Mouse (Mus musculus): ENCODE measurements around the gene Sv2a. TPM values are rescaled to one million over a fixed set of nuclear protein-coding genes. Genes with fewer than 3 reads are reported as not detected.
"Not testable (repeated sequence)": the region's sequence is repeated elsewhere in the genome, so short reads cannot be mapped to it uniquely, and the experiment has no call there.

Sv2a gene
- polyA plus RNA-seq, 1 experiment from 2014 or later = 44.4 TPM

DNA sequence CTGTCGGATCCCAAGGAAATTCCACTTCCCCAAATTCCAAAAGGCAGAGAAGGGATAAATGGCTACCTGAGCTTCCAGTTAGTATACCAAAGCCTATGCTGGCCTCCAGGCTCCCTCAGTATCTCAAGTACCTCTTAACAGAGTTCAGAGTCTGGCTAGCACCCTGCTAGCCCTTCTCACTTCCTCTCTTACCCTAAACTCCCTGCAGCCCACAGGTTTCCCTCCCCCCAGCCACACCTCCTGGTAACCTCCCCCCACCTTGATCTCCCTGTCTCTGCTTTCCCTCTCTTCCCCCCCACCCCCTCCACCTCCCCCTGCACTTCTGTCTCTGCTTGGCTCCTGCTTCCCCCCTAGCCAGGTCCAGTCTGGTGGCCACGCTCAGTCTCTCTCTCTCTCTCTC, 18.8 kb downstream of the Sv2a start:
- no peak overlapping the region for H3K27ac ChIP-seq
- no peaks in the 10 kb centered on the region for H3K27me3 ChIP-seq (replicated peaks)
- peaks cover 11% of the 10 kb centered on the region for H3K4me1 ChIP-seq
- H3K4me3 ChIP-seq = no peak overlapping the region
- ATAC-seq (ENCODE audit: low FRiP score, low read depth) = no peak
- no peak overlapping the region for H3K9ac ChIP-seq
- no peaks in the 10 kb centered on the region for H3K36me3 ChIP-seq
- H3K4me2 ChIP-seq (replicated peaks) = no peak overlapping the region
- no peaks in the 10 kb centered on the region for H3K9me3 ChIP-seq
- 79% methylated on average over 2 of the region's 2 CpGs for WGBS

- no peaks in the 10 kb centered on the region for H3K36me3 ChIP-seq
- no peaks in the 10 kb centered on the region for H3K27me3 ChIP-seq (replicated peaks)
- no peaks in the 10 kb centered on the region for H3K9me3 ChIP-seq
- H3K4me1 ChIP-seq = no peaks in the 10 kb centered on the region
- H3K9ac ChIP-seq = no peak overlapping the region
- no peak overlapping the region for H3K27ac ChIP-seq
- WGBS = 87% methylated on average over 3 of the region's 3 CpGs
- ATAC-seq (ENCODE audit: low FRiP score, low read depth) = no peak
- H3K4me3 ChIP-seq = no peak overlapping the region
- H3K4me2 ChIP-seq (replicated peaks) = no peak overlapping the region
These were observed 26.9 kb downstream of the Sv2a start for GRCm38 (mm10) chr3:96207819-96208218.

- Histone ChIP-seq H3K9ac (no peak overlapping the region), H3K4me2 (replicated peaks) (no peak overlapping the region), H3K27ac (no peak overlapping the region), H3K4me3 (no peak overlapping the region), H3K9me3 (no peaks in the 10 kb centered on the region), H3K27me3 (replicated peaks) (no peaks in the 10 kb centered on the region), H3K36me3 (no peaks in the 10 kb centered on the region), H3K4me1 (no peaks in the 10 kb centered on the region)
- WGBS = 25% methylated on average over 15 of the region's 15 CpGs
- no peak for ATAC-seq (ENCODE audit: low FRiP score, low read depth)
These were observed 28.3 kb downstream of the Sv2a start for GRCm38 (mm10) chr3:96209242-96209641.

DNA sequence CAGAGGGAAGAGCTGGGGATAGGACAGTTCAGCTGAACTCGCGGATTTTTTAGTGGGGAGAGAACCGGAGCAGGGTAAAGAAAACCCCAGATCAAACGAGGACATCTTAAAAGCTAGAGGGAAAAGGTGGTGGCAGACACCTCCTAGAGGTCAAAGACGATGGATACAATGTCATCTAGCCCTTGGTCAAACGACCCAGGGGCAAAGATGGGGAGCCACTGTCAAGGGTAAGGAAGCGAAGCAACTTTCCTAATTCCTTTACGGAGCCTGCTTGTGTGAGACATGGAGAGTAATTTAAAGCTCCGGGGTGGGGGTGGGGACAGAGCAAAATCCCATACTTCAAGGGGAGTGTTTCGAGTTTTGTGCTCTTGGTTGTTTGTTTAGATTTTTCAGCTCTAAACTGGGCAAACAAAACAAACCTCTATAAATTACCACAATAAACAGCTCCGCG, 38.3 kb downstream of the Sv2a start:
- peaks cover 17% of the 10 kb centered on the region; the same call in 1 of the 2 replicates for H3K4me1 ChIP-seq
- peak overlapping the region; percentile 46 for H3K27ac ChIP-seq
- WGBS = under 1% methylated on average over 12 of the region's 12 CpGs
- H3K4me3 ChIP-seq = peak overlapping the region; percentile 65
- H3K4me2 ChIP-seq (replicated peaks) = peak overlapping the region; percentile 80
- no peaks in the 10 kb centered on the region for H3K36me3 ChIP-seq
- peak; percentile 52 for ATAC-seq (ENCODE audit: low FRiP score, low read depth)
- H3K9ac ChIP-seq = peak overlapping the region; percentile 53
- no peaks in the 10 kb centered on the region for H3K9me3 ChIP-seq
- H3K27me3 ChIP-seq (replicated peaks) = no peaks in the 10 kb centered on the region

- Histone ChIP-seq H3K9ac (peak within 1 kb of the TSS; percentile 73), H3K27ac (peak within 1 kb of the TSS; percentile 94), H3K4me2 (replicated peaks) (peak within 1 kb of the TSS; percentile 80), H3K4me3 (peak within 1 kb of the TSS; percentile 65), H3K4me1 (peaks cover 17% of the 10 kb centered on the region; the same call in 1 of the 2 replicates), H3K9me3 (no peaks in the 10 kb centered on the region), H3K36me3 (no peaks in the 10 kb centered on the region), H3K27me3 (replicated peaks) (no peaks in the 10 kb centered on the region)
- ATAC-seq (ENCODE audit: low FRiP score, low read depth) = peak; percentile 91
- under 1% methylated on average over 36 of the region's 37 CpGs for WGBS
These were observed 38.7 kb downstream of the Sv2a start, which contains the start of the genes Bola1 and Hist2h2ab for GRCm38 (mm10) chr3:96219661-96220130. Gene Bola1 (minus strand): TSS chr3:96219709. Gene Hist2h2ab (plus strand): TSS chr3:96219865.

GRCm38 (mm10) chr3:96220131-96220764, 39.3 kb downstream of the Sv2a start:
- WGBS = under 1% methylated on average over 32 of the region's 47 CpGs
- peak; percentile 37 for ATAC-seq (ENCODE audit: low FRiP score, low read depth)
- peak overlapping the region; percentile 65 for H3K4me3 ChIP-seq
- H3K36me3 ChIP-seq; H3K27me3 ChIP-seq (replicated peaks); H3K9me3 ChIP-seq: not testable (repeated sequence)
- peak overlapping the region; percentile 94 for H3K27ac ChIP-seq
- peak overlapping the region; percentile 73 for H3K9ac ChIP-seq
- H3K4me1 ChIP-seq = peaks cover 17% of the 10 kb centered on the region; the same call in 1 of the 2 replicates
- peak overlapping the region; percentile 80 for H3K4me2 ChIP-seq (replicated peaks)

GRCm38 (mm10) chr3:96220765-96221639, 40.1 kb downstream of the Sv2a start, which contains the start of the genes Hist2h2ac and Hist2h2be:
Gene Hist2h2ac (minus strand): TSS chr3:96220880.
Gene Hist2h2be (plus strand): TSS chr3:96221119.
- no peaks in the 10 kb centered on the region for H3K36me3 ChIP-seq
- peak within 1 kb of the TSS; percentile 73 for H3K9ac ChIP-seq
- peak; percentile 77 for ATAC-seq (ENCODE audit: low FRiP score, low read depth)
- peak within 1 kb of the TSS; percentile 80 for H3K4me2 ChIP-seq (replicated peaks)
- peak within 1 kb of the TSS; percentile 94 for H3K27ac ChIP-seq
- WGBS = under 1% methylated on average over 43 of the region's 43 CpGs
- no peaks in the 10 kb centered on the region for H3K27me3 ChIP-seq (replicated peaks)
- H3K4me1 ChIP-seq = peaks cover 17% of the 10 kb centered on the region; the same call in 1 of the 2 replicates
- peak within 1 kb of the TSS; percentile 65 for H3K4me3 ChIP-seq
- H3K9me3 ChIP-seq = no peaks in the 10 kb centered on the region

GRCm38 (mm10) chr3:96221640-96222038, 40.7 kb downstream of the Sv2a start:
- Histone ChIP-seq H3K9ac (peak overlapping the region; percentile 73), H3K27ac (peak overlapping the region; percentile 94), H3K4me3 (peak overlapping the region; percentile 65), H3K4me2 (replicated peaks) (peak overlapping the region; percentile 80), H3K4me1 (peaks cover 17% of the 10 kb centered on the region; the same call in 1 of the 2 replicates), H3K27me3 (replicated peaks) (no peaks in the 10 kb centered on the region), H3K9me3 (no peaks in the 10 kb centered on the region), H3K36me3 (no peaks in the 10 kb centered on the region)
- WGBS = 20% methylated on average over 9 of the region's 9 CpGs
- ATAC-seq (ENCODE audit: low FRiP score, low read depth) = no peak

DNA sequence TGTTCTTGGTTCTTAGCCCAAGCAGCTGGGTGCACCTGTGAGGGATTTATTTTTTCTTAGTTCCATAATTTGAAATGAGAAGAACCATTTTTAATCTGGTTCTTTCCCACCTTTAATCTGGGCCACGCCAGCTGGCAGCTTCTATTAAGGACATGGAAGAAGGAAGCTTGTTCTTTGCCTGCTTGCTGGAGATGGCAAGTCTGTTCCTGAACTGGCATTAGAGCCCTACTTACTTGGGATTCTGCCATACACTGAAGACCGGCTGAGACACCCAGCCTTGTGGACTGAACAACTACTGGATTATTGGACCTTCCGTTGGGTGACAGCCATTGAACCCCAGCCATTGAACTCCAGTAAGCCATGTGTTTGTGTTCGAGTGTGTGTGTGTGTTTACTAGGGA, 41.8 kb downstream of the Sv2a start:
- H3K4me3 ChIP-seq = no peak overlapping the region

GRCm38 (mm10) chr3:96225421-96225820, 44.5 kb downstream of the Sv2a start:
- H3K4me2 ChIP-seq (replicated peaks) = no peak overlapping the region
- 13% methylated on average over 2 of the region's 2 CpGs for WGBS
- no peak overlapping the region for H3K27ac ChIP-seq
- peaks cover 10% of the 10 kb centered on the region; the same call in 1 of the 2 replicates for H3K4me1 ChIP-seq
- H3K9ac ChIP-seq = no peak overlapping the region
- H3K27me3 ChIP-seq (replicated peaks) = no peaks in the 10 kb centered on the region
- ATAC-seq (ENCODE audit: low FRiP score, low read depth) = no peak
- H3K4me3 ChIP-seq = no peak overlapping the region
- no peaks in the 10 kb centered on the region for H3K9me3 ChIP-seq
- no peaks in the 10 kb centered on the region for H3K36me3 ChIP-seq

More for the DNA sequence above, 41.8 kb downstream of the Sv2a start:
- H3K4me1 ChIP-seq = peaks cover 17% of the 10 kb centered on the region; the same call in 1 of the 2 replicates
- no peak overlapping the region for H3K9ac ChIP-seq
- H3K27me3 ChIP-seq (replicated peaks) = no peaks in the 10 kb centered on the region
- ATAC-seq (ENCODE audit: low FRiP score, low read depth) = no peak
- H3K9me3 ChIP-seq = no peaks in the 10 kb centered on the region
- no peaks in the 10 kb centered on the region for H3K36me3 ChIP-seq
- WGBS = 93% methylated on average over 4 of the region's 4 CpGs
- peak overlapping the region; percentile 80; the same call in 1 of the 2 replicates for H3K4me2 ChIP-seq (replicated peaks)
- H3K27ac ChIP-seq = no peak overlapping the region

- no peaks in the 10 kb centered on the region for H3K36me3 ChIP-seq
- WGBS = 79% methylated on average over 8 of the region's 8 CpGs
- no peaks in the 10 kb centered on the region; the same call in 1 of the 2 replicates for H3K4me1 ChIP-seq
- H3K27ac ChIP-seq = no peak overlapping the region
- no peak for ATAC-seq (ENCODE audit: low FRiP score, low read depth)
- no peak overlapping the region for H3K4me3 ChIP-seq
- no peaks in the 10 kb centered on the region for H3K9me3 ChIP-seq
- H3K4me2 ChIP-seq (replicated peaks) = no peak overlapping the region
- no peak overlapping the region for H3K9ac ChIP-seq
- no peaks in the 10 kb centered on the region for H3K27me3 ChIP-seq (replicated peaks)
These were observed 46.0 kb downstream of the Sv2a start for GRCm38 (mm10) chr3:96226695-96227648.

Measured in neural tube, embryonic 12.5 days (tissue).